Mouse (Mus musculus): Measurements from ENCODE around the gene Zic1. TPM values are rescaled to one million over a fixed set of nuclear protein-coding genes. Genes with fewer than 3 reads are reported as not detected.

Gene Zic1
- 0.01 and 0.23 TPM in 2 replicates for polyA plus RNA-seq (2012; rRNA removed)

GRCm38 (mm10) chr9:91365664-91366063, at the start of gene Zic1:
Gene Zic1, minus strand, starts transcription at chr9:91365810.

GRCm38 (mm10) chr9:91361856-91362601, 3.6 kb downstream of the Zic1 start, which contains the start of gene Zic4:
Gene Zic4, plus strand, starts transcription at chr9:91362413.

Other genes starting within 250 kb of the Zic1 start
- gene Zic4, start 3.4 kb downstream of the Zic1 start, polyA plus RNA-seq (2012; rRNA removed), result not detected in 2 replicates

Measured in liver, embryonic 14 days (tissue).